Mouse (Mus musculus): ENCODE measurements at regions not wholly inside any gene's neighbourhood (a gene's known extent, or its start where the extent isn't known, plus 50 kb on each side); places are given as distances from the start of the nearest gene placed in this dataset.

DNA sequence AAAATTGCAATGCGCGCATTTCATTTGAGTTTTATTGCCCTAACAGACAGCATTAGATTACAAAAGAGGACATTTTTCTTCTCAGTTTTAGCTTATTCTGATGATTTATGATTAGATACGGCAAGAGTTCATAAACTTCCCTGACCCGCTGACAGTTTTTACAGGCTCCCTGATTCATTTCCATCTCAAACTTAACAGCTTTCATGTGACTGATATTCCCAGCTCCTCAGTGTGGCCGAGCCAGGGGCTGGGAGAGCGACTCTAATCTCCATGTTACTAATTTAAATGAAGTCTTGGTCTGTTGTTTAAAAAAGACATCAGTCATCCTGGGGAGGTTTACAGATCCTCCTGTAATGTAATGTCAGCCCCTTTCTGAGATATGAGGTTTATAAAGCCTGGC is 355.5 kb upstream of the Prox1 start:
- DNase-seq (ENCODE audit: low read depth), result no peak

GRCm38 (mm10) chr1:190500106-190500505 is 329.6 kb upstream of the Prox1 start:
- DNase-seq (ENCODE audit: low read depth), result no peak

DNA sequence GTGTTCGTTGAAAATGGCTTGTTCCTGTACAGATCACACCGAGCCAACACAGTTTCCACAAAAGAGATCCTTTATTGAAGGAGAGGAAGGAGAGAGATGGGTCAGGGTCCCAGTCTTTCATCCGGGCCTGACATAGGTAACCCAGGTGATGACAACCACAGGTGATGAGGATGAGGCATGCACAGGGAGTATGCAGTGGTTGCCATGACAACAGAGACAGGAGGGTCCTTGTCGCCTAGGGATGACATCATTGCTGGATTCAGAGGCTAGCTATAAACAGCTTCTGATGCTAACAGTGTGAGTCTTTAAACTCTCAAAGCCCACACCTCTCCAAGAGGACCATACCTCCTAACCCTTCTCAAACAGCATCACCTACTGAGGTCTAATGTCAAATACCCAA is 327.0 kb upstream of the Prox1 start:
- no peak for DNase-seq (ENCODE audit: low read depth)

DNA sequence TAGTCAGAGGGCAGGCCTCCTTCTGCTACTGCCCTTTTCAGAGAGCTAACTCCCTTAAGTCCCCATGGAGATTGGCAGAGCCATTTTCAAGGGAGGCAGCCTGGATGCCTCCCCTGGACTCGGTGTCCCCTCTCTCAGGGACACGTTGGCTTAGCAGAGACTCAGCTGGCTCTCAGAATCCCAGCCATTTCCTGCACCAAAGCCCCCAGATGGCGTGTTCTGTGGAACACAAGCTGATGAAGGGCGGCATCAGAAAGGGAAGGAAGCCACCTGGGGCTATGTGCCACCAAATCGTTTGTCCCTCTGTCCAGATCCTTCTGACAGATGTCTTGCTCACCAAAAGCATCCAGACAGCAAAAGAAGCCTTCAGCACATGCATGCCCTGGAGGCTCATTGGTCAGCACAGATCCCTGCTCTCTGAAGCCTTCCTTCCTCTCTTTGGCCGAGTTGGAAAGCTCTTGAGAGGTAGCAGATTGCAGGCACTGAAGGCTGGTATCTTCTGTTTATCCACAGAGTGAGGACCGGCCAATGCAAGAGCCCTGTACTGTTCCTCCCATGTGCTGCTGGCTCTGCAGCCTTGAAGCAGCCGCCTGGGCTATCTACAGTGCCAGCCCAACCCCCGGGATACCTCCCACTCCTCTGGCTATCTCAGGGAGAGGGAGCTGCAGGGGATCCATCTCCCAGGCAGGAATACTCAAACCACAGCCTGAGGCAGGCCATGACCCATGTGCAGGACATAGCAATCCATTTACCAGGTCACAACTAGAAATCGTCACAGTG is 325.4 kb upstream of the Prox1 start:
- no peak for DNase-seq (ENCODE audit: low read depth)

DNA sequence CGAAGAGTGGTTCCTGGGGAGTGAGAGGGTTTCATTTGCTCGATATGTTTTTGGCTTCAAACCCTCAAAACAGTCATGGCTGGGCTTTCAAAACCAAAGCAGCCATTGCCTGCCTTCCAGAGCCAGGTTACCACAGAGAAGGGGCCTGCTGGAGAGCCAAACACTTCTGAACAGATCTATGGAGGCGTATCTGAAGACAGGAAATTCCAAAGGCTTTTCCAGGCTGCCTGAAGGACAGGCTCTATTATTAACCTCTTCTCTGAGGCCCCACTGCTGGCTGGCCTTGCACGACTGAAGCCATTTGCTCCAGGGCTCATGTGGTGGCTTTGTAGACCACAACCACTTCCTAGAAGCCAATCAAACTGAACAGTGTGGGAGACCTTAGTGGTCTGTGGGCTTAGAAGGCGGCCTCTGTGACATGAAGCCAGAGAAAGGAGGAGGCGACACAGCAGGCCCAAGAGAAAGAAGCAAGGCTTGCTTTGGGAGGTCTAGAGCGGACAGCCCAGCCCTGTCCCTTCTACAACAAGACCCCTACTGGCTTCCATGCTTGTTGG is 316.1 kb upstream of the Prox1 start:
- DNase-seq (ENCODE audit: low read depth), result peak; percentile 31

DNA sequence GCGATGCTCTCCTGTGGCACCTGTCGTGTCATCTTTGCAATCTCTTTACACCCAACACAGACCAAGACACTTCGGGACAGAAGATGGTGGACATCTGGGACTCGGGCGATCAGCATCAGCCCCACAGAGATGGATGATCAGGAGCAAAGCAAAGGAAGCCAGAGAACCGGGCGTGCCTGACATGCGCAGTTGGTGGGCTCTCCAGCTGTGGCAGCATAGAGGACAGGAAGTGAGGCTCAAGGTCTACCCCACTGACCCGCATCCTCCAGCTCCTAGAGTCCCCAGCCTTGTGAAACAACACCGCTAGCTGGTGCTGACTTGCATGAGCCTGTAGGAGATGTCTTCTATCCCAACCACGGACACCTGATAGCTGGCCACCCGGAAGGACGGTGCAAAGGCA is 312.9 kb upstream of the Prox1 start:
- no peak for DNase-seq (ENCODE audit: low read depth)

GRCm38 (mm10) chr1:190481071-190481470 is 310.6 kb upstream of the Prox1 start:
- DNase-seq (ENCODE audit: low read depth), result no peak

DNA sequence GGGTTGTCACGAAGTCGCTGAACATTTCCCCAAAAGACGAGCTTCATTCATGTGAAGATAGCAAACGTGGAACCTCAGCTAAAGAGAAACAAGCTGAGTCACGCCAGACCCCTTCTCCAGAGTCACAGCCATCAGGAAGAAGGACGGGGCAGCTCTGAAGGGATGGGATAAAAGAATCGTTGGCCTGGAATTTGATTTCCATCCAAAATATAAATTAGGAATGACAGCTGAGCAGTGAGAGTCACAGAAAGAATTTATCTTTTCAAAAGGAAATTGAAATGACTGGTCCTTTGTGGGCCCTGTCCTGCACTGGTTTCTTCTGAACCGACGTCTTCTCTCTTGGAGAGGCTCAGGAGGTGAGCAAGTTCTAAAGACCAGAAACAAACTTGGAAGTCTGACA is 310.1 kb upstream of the Prox1 start:
- DNase-seq (ENCODE audit: low read depth), result no peak

DNA sequence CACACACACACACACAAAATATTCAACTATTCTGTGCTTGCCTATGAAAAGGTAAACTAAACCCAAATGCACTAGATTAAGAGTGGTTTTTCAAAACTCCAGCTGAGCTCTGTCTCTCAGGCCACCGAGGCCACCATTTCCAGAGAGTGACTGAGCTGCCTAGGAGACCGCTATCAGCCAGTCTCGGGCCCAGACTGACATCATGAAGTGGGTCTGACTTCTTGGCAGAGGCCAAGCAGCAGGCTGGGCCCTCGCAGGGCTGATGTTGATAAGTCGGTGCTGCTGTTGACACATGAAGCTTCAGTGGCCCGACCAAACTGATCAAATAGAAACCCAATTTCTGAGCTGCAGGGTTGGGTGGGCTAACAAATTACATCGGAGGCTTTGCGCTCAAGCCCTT is 302.2 kb upstream of the Prox1 start:
- DNase-seq (ENCODE audit: low read depth), result no peak

DNA sequence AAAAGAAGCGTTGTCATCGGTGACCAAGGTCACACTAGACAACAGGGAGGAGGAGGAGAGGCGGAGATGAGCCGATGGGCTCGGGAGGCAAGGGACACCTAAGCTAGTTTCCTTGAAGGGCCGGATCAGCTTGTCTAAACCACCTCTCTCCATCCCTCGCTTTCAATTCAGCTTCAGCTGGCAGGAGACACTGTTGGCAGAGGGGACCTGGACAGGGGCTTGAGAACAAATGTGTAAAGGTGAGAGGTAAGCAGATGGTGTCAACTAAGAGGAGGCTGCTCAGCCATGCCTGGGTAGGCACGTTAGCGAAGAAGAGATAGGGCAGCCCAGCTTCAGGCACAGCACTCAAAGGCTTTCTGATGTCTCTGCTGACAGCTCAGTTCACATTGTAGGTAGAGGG is 299.8 kb upstream of the Prox1 start:
- no peak for DNase-seq (ENCODE audit: low read depth)

GRCm38 (mm10) chr1:190457541-190458061 is 287.1 kb upstream of the Prox1 start:
- DNase-seq (ENCODE audit: low read depth), result no peak

DNA sequence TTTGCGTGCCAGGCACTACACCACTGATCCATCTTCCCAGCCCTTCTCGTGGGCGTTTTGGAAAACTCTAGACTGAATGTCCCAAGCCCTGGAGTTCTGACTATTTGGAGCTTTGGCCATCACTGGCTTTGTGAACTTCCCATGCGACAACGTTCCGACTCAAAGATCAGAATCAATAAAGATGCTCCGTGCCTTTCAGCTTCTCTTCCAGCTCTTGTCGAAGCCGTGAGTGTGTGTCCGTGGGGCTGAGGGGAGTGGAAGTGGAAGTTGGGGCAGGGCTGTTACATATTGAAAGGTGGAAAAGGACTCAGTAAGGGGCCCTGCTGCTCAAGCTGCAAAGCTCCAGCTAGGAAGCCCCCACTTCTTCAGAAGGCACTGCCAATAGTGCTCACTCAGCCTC is 283.0 kb upstream of the Prox1 start:
- DNase-seq (ENCODE audit: low read depth), result no peak

GRCm38 (mm10) chr1:190452115-190452842 is 281.8 kb upstream of the Prox1 start:
- no peak for DNase-seq (ENCODE audit: low read depth)

- no peak for DNase-seq (ENCODE audit: low read depth)
Measured at GRCm38 (mm10) chr1:190448263-190448662, 277.7 kb upstream of the Prox1 start.

DNA sequence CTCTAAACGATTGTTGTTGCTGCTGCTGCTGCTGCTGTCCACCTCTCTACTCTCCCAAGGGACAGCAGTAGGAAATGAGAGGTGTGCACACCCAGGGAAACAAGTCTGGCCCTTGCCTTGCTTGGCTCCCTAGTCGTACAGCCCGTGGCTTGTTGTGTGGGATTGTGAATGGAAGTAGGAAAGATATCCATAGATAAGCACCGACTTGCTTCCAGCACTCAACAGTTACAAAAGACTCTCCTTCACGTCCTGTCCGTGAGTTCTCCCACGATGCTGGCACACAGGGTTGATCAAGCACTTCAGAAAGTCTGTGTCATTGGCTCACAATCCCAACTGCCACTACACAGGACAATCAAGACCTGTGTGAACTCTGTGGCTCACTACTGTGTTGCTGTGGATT is 276.7 kb upstream of the Prox1 start:
- no peak for DNase-seq (ENCODE audit: low read depth)

- no peak for DNase-seq (ENCODE audit: low read depth)
Measured at GRCm38 (mm10) chr1:190446676-190447075, 276.2 kb upstream of the Prox1 start.

GRCm38 (mm10) chr1:190444366-190444765 is 273.9 kb upstream of the Prox1 start:
- DNase-seq (ENCODE audit: low read depth), result no peak

GRCm38 (mm10) chr1:190443234-190443633 is 272.7 kb upstream of the Prox1 start:
- no peak for DNase-seq (ENCODE audit: low read depth)

DNA sequence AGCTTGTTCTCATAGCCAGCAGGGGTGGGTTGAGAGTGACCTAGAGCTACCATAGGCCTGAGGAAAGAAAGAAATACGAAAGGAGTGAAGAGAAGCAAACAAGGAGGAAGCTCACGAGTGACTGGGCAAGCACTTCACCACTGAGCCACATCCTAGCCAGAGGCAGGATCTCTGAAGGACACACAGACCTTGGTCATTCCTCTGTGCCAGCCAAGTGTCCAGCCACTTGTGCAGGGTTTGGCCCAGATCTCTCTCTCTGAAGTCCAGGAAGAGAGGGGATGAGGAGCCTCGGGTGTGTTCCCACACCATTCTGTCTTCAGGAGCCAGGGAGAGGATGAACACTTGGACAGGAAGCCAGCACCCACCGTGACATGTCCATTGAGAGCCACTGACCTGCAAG is 271.7 kb upstream of the Prox1 start:
- no peak for DNase-seq (ENCODE audit: low read depth)

GRCm38 (mm10) chr1:190438789-190439188 is 268.3 kb upstream of the Prox1 start:
- peak; percentile 56 for DNase-seq (ENCODE audit: low read depth)

DNA sequence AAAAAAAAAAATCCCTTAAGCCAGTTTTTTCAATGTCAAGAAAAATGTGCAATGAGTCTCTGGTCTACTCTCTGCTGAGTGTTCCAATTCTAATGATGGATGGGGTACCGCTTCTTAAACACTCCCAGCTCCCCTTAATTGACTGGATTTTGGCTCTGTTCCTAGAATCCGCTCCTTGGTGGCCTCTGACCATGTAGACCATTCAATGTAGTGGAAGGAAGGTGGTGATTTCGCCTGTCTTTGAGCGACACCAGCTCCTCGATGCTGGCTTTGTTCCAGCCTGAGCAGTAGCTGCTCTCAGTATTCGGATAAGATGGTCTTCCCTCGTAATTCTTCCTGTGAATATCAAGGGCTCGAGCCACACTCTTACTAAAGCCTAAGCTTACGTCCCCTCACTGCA is 252.4 kb upstream of the Prox1 start:
- DNase-seq (ENCODE audit: low read depth), result no peak

GRCm38 (mm10) chr1:190419709-190420108 is 249.2 kb upstream of the Prox1 start:
- DNase-seq (ENCODE audit: low read depth), result no peak

DNA sequence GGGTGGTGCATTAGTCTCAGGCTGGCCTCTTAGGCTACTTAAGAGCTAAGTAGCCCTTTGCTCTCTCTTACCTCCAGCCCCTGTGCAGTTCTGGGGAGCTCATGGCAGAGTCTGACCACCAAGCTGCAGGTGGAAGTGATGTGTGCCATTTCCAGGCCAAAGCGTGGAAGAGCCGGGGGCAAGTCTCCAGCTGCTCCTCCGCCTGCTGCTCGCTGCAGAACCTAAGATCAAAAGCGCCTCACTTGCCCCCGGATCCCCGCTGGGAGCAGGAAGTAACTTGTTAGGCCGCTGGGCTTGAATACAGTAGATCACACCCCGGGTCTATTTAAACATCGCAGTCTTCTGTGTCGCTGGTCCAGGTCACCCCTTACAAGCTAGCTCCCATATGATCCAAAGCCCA is 246.8 kb upstream of the Prox1 start:
- DNase-seq (ENCODE audit: low read depth), result no peak
